In genomic region chr5:149648895-149649406, GRCm38 (mm10) we compare ENCODE assay signal across 14 mouse cellular contexts. TPM values are rescaled to one million over a fixed set of nuclear protein-coding genes. Genes with fewer than 3 reads are reported as not detected.
A peak's percentile ranks its signal among the peaks of the same experiment; 100 is the strongest.
DNase-seq lines count a peak whose midpoint lies in the region; ATAC-seq lines count a peak whose summit lies in the region.
"Had no signal": no experiment of that assay in that cellular context is flagged by ENCODE, and none has a peak within 500 bp of the region (broad histone marks: within the 10 kb centered on the region; RNA-seq: fewer than 3 reads in every experiment).

No protein-coding gene starts in this region.

- H3K27me3 ChIP-seq in heart, embryonic 10.5 days (ENCODE audit: insufficient read depth, poor library complexity, severe bottlenecking), result no peaks in the 10 kb centered on the region
- no peaks in the 10 kb centered on the region for H3K27me3 ChIP-seq in liver, embryonic 15.5 days
- H3K27me3 ChIP-seq: embryonic facial prominence, embryonic 15.5 days; heart, embryonic 15.5 days; megakaryocyte, embryonic 14.5 days had no signal

- H3K4me3 ChIP-seq in heart, embryonic 10.5 days, result no peak overlapping the region
- 0 out of 2 replicates have a peak overlapping the region, but pooled peaks have one; percentile 8 for H3K4me3 ChIP-seq in liver, embryonic 15.5 days (replicated peaks)
- H3K4me3 ChIP-seq: embryonic facial prominence, embryonic 15.5 days; heart, embryonic 15.5 days; megakaryocyte, embryonic 14.5 days; myocyte had no signal

- peak overlapping the region; percentile 59 for H3K4me2 ChIP-seq in liver, embryonic 15.5 days
- H3K4me2 ChIP-seq: embryonic facial prominence, embryonic 15.5 days; heart, embryonic 15.5 days had no signal

- peaks cover 10% of the 10 kb centered on the region; the same call in 1 of the 2 replicates for H3K4me1 ChIP-seq in heart, embryonic 10.5 days
- H3K4me1 ChIP-seq in liver, embryonic 15.5 days (replicated peaks), result peaks cover 35% of the 10 kb centered on the region
- H3K4me1 ChIP-seq: embryonic facial prominence, embryonic 15.5 days; megakaryocyte, embryonic 14.5 days had no signal

- peak overlapping the region; percentile 60 for H3K27ac ChIP-seq in heart, embryonic 10.5 days
- peak overlapping the region; percentile 88 for H3K27ac ChIP-seq in liver, embryonic 15.5 days (replicated peaks)
- H3K27ac ChIP-seq: embryonic facial prominence, embryonic 15.5 days; heart, embryonic 15.5 days had no signal

- H3K36me3 ChIP-seq in heart, embryonic 10.5 days, result no peaks in the 10 kb centered on the region
- no peaks in the 10 kb centered on the region for H3K36me3 ChIP-seq in liver, embryonic 15.5 days (replicated peaks)
- H3K36me3 ChIP-seq: embryonic facial prominence, embryonic 15.5 days; heart, embryonic 15.5 days had no signal

- 0 out of 2 replicates have a peak overlapping the region, but pooled peaks have one; percentile 18 for H3K9ac ChIP-seq in liver, embryonic 15.5 days
- H3K9ac ChIP-seq: embryonic facial prominence, embryonic 15.5 days; heart, embryonic 15.5 days had no signal

- peak; percentile 89 for DNase-seq in heart, embryonic 10.5 days (ENCODE audit: low spot score)
- no peak for DNase-seq in heart, postnatal 14 days
- peak; percentile 48 for DNase-seq in ES-CJ7 (ENCODE audit: low read depth, low spot score)
- no peak for DNase-seq in left cerebral cortex, postnatal 4 days
- DNase-seq in adrenal gland, adult 8-10 months, result no peak
- DNase-seq in embryo, embryonic 10 days (ENCODE audit: low spot score), result no peak
- DNase-seq: cerebellum, adult 9-11 months; retina, postnatal 1 day had no signal

- ATAC-seq in erythroblast, adult 5-6 weeks (replicated peaks; ENCODE audit: low FRiP score, poor library complexity, severe bottlenecking), result peak; percentile 82
- ATAC-seq in liver, embryonic 15.5 days (ENCODE audit: insufficient read depth), result peak; percentile 92

- H3K9me3 ChIP-seq in heart, embryonic 10.5 days, result no peaks in the 10 kb centered on the region
- H3K9me3 ChIP-seq in liver, embryonic 15.5 days (replicated peaks), result no peaks in the 10 kb centered on the region
- H3K9me3 ChIP-seq: embryonic facial prominence, embryonic 15.5 days; heart, embryonic 15.5 days had no signal

- intact Hi-C loops in heart, postnatal 14 days (cut with DNase I), result no loop called here
- intact Hi-C loops in left cerebral cortex, postnatal 4 days (cut with DNase I), result no loop called here

- WGBS in heart, embryonic 10.5 days, result 34% methylated on average over 6 of the region's 6 CpGs
- WGBS in liver, embryonic 15.5 days (ENCODE audit: insufficient replicate concordance), result 17% methylated on average over 6 of the region's 6 CpGs

RNA-seq across cellular contexts. Expression of gene Hsph1, which starts 12.8 kb away (rescaled TPM):
- polyA plus RNA-seq in heart, embryonic 10.5 days (2016; fragmentation: Nextera tagmentation; extraction: Ambion mirVana), result 59.0 and 82.7 TPM in 2 replicates
- total RNA-seq in heart, postnatal 14 days (2021), result 10 to 100 TPM; 23.0 to 28.5 TPM
- total RNA-seq in erythroblast, adult 5-6 weeks (2015; ENCODE audit: low replicate concordance), result 22.4 and 23.6 TPM in 2 replicates
- total RNA-seq in erythroblast, adult 5-6 weeks (2017; ENCODE audit: low replicate concordance), result 16.6 and 19.0 TPM in 2 replicates
- 24.5 and 25.4 TPM in 2 replicates for polyA plus RNA-seq in liver, embryonic 15.5 days (2015; fragmentation: Nextera tagmentation; extraction: Ambion mirVana)
- 100 to 1,000 TPM; 178 to 180 TPM for total RNA-seq in left cerebral cortex, postnatal 4 days (2021)
- total RNA-seq in adrenal gland, adult 8-10 months (2022), result 100 to 1,000 TPM in 3 of 4 experiments, 10 to 100 TPM in 1; 95.3 to 315 (median 114) TPM

RNA-seq across cellular contexts. Expression of gene B3glct, which starts 29.1 kb away (rescaled TPM):
- polyA plus RNA-seq in heart, embryonic 10.5 days (2016; fragmentation: Nextera tagmentation; extraction: Ambion mirVana), result 12.7 and 14.9 TPM in 2 replicates
- 1 to 10 TPM; 6.7 to 7.0 TPM for total RNA-seq in heart, postnatal 14 days (2021)
- 6.7 and 11.9 TPM in 2 replicates for total RNA-seq in erythroblast, adult 5-6 weeks (2015; ENCODE audit: low replicate concordance)
- 0.68 and 1.4 TPM in 2 replicates for total RNA-seq in erythroblast, adult 5-6 weeks (2017; ENCODE audit: low replicate concordance)
- 3.3 and 3.7 TPM in 2 replicates for polyA plus RNA-seq in liver, embryonic 15.5 days (2015; fragmentation: Nextera tagmentation; extraction: Ambion mirVana)
- 10 to 100 TPM; 27.0 to 33.5 TPM for total RNA-seq in left cerebral cortex, postnatal 4 days (2021)
- total RNA-seq in adrenal gland, adult 8-10 months (2022), result 10 to 100 TPM; 27.9 to 40.0 (median 34.9) TPM

Comparison
In these comparisons a context has a peak if more than half of its experiments do, and no peak if none do; other contexts are left out.
1. DNase-seq: peak in heart, embryonic 10.5 days (single experiment) and ES-CJ7 (single experiment); none in heart, postnatal 14 days (0 of 2), left cerebral cortex, postnatal 4 days (single experiment), adrenal gland, adult 8-10 months (single experiment) and embryo, embryonic 10 days (single experiment).